Mouse (Mus musculus) adrenal gland, adult 10 weeks (tissue): ENCODE results near the gene Tmcc2. TPM values are rescaled to one million over a fixed set of nuclear protein-coding genes. Genes with fewer than 3 reads are reported as not detected.

ENCODE experiments used
- polyA plus RNA-seq: library from polyadenylated mRNA; stranded (reverse); fragments of 350-450 nt; fragmentation: Illumina TruSeq; extraction: RNeasy Lipid Tissue Mini Kit (QIAGEN cat#74804); gene quantifications from one replicate; pipeline ENCODE4 v1.2.3, GENCODE M21; 2014; ENCODE audit warnings: low read depth, low replicate concordance

Gene Tmcc2
- polyA plus RNA-seq: 1.5 TPM

GRCm38 (mm10) chr1:132390691-132391579 is at the start of gene Tmcc2:
Tmcc2 (minus strand) TSS chr1:132391281.

DNA sequence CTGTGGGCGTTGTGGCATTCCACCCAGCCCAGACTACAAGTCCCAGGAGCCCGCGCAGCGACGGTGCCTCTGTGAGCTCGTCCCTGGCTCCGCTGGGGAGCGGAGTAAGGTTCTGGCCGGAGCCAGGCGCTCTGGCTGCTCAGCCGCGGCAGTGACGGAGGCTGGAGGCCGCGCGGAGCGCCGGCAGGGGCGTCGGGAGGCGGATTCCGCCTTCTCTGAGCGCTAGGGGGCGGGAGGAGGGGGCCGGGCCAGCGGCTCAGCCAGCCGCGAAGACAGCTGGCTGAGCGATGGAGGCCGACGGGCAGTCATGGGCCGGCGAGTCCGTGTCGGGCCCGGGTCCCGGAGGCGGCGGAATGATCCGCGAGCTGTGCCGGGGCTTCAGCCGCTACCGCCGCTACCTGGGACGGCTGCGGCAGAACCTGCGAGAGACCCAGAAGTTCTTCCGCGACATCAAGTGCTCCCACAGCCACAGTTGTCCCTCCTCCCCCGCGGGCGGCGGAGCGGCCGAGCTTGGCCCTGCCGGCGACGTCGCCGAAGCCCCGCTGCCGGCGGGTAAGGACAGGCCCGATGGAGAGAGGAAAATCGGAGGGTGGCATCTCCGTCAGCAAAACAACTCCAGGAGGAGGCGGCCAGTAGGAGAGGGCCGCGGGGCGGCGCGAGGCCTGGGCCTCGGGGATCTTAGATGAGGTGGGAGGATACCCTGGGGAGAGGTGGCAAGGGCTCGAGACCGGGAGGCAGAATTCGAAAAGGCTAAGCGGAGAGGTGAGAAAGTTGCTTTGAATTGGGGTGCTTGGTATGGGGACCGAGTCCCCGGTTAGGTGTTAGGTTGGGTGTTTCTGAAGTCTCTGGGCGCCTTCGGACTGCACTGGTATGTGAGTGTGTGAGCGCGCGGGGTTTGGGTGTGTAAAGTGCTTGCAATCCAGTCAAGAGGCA is 26.5 kb upstream of the Tmcc2 start, which contains the start of gene Dstyk:
Gene Dstyk, plus strand, starts transcription at position 237 of the 933 bp plus-strand sequence.

GRCm38 (mm10) chr1:132315889-132316624 is 75.0 kb downstream of the Tmcc2 start, which contains the start of gene Nuak2:
Nuak2 (plus strand) TSS chr1:132316126.

Other genes with a start within 250 kb of the Tmcc2 start
- not detected for gene Lemd1, start 199.8 kb downstream of the Tmcc2 start, polyA plus RNA-seq
- gene AC124108.1, start 199.8 kb downstream of the Tmcc2 start, polyA plus RNA-seq: not detected
- not detected for gene Gm10188, start 161.5 kb downstream of the Tmcc2 start, polyA plus RNA-seq
- gene Klhdc8a, start 92.7 kb downstream of the Tmcc2 start, polyA plus RNA-seq: 36.2 TPM
- 0.93 TPM for gene Nuak2, start 75.2 kb downstream of the Tmcc2 start, polyA plus RNA-seq
- gene Dstyk, start 26.3 kb upstream of the Tmcc2 start, polyA plus RNA-seq: 21.4 TPM
- gene Rbbp5, start 86.1 kb upstream of the Tmcc2 start, polyA plus RNA-seq: 57.6 TPM
- gene Tmem81, start 114.9 kb upstream of the Tmcc2 start, polyA plus RNA-seq: 2.7 TPM
- gene Cntn2, start 152.0 kb upstream of the Tmcc2 start, polyA plus RNA-seq: not detected